Comparison of ENCODE assay signal across 24 mouse cellular contexts in genomic region chr9:67303038-67303437, GRCm38 (mm10).
DNase-seq lines count a peak whose midpoint lies in the region; ATAC-seq and TF ChIP-seq lines count a peak whose summit lies in the region.
"Had no signal": no experiment of that assay in that cellular context is flagged by ENCODE, and none has a peak within 500 bp of the region (broad histone marks: within the 10 kb centered on the region; RNA-seq: fewer than 3 reads in every experiment).

No protein-coding gene starts in this region.

- H3K27me3 ChIP-seq in intestine, postnatal 0 days (replicated peaks; ENCODE audit: control insufficient read depth, insufficient read depth, low read length), result no peaks in the 10 kb centered on the region
- H3K27me3 ChIP-seq in intestine, embryonic 15.5 days (replicated peaks), result no peaks in the 10 kb centered on the region
- no peaks in the 10 kb centered on the region for H3K27me3 ChIP-seq in liver, postnatal 0 days (ENCODE audit: insufficient read depth, low read length)
- no peaks in the 10 kb centered on the region for H3K27me3 ChIP-seq in CH12.LX (replicated peaks)
- H3K27me3 ChIP-seq: embryonic facial prominence, embryonic 15.5 days; heart, embryonic 15.5 days; hindbrain, embryonic 12.5 days; Patski had no signal

- H3K4me2 ChIP-seq in intestine, postnatal 0 days (replicated peaks; ENCODE audit: low read depth), result no peak overlapping the region
- no peak overlapping the region for H3K4me2 ChIP-seq in intestine, embryonic 15.5 days (replicated peaks)
- H3K4me2 ChIP-seq in liver, postnatal 0 days (ENCODE audit: low read depth, low read length), result no peak overlapping the region
- H3K4me2 ChIP-seq in CH12.LX (ENCODE audit: insufficient read depth, low read depth, poor library complexity, severe bottlenecking), result no peak overlapping the region
- H3K4me2 ChIP-seq: embryonic facial prominence, embryonic 15.5 days; heart, embryonic 15.5 days; hindbrain, embryonic 12.5 days had no signal

- H3K4me3 ChIP-seq in intestine, postnatal 0 days (ENCODE audit: low read depth, low read length), result no peak overlapping the region
- H3K4me3 ChIP-seq in intestine, embryonic 15.5 days (replicated peaks), result no peak overlapping the region
- no peak overlapping the region for H3K4me3 ChIP-seq in liver, postnatal 0 days (ENCODE audit: low read depth, low read length)
- no peak overlapping the region for H3K4me3 ChIP-seq in CH12.LX (replicated peaks in 1 of 3; ENCODE audit: low read depth in 2 of 3, low read length in 2 of 3, poor library complexity in 1 of 3)
- H3K4me3 ChIP-seq: embryonic facial prominence, embryonic 15.5 days; erythroblast, embryonic 14.5 days; forebrain, embryonic 10.5 days; gastrocnemius, adult 2 months; heart, embryonic 10.5 days; heart, embryonic 15.5 days; hindbrain, embryonic 12.5 days had no signal

- peaks cover 10% of the 10 kb centered on the region; the same call in 1 of the 2 replicates for H3K36me3 ChIP-seq in intestine, postnatal 0 days (ENCODE audit: control insufficient read depth, insufficient read depth)
- no peaks in the 10 kb centered on the region for H3K36me3 ChIP-seq in intestine, embryonic 15.5 days
- H3K36me3 ChIP-seq in liver, postnatal 0 days (replicated peaks; ENCODE audit: insufficient read depth, low read length), result no peaks in the 10 kb centered on the region
- peaks cover 0 to 3% of the 10 kb centered on the region in 2 experiments for H3K36me3 ChIP-seq in CH12.LX (replicated peaks in 1 of 2; ENCODE audit: control insufficient read depth in 1 of 2, insufficient read depth in 1 of 2, low read length in 1 of 2)
- H3K36me3 ChIP-seq: hindbrain, embryonic 12.5 days had no signal

- no peak; the same call in none of the 2 replicates for TF ChIP-seq RAD21 in CH12.LX (IDR thresholded peaks at IDR 0.05; ENCODE audit: low read depth, low read length)

- in situ Hi-C loops in CH12.LX (cut with MboI; ENCODE audit: low pct_ligation_motif_present, low pct_unique_long_range_greater_than_20kb, low sequenced_read_pairs), result no loop called here

- H3K79me2 ChIP-seq in CH12.LX (replicated peaks; ENCODE audit: control insufficient read depth, extremely low read depth, insufficient read depth, poor library complexity, severe bottlenecking), result no peaks in the 10 kb centered on the region

- dilution Hi-C loops in CH12.LX (cut with MboI; ENCODE audit: extremely low pct_ligation_motif_present, extremely low pct_unique_long_range_greater_than_20kb, low sequenced_read_pairs), result no loop called here

- no peaks in the 10 kb centered on the region for H3K4me1 ChIP-seq in intestine, postnatal 0 days (replicated peaks; ENCODE audit: control insufficient read depth, insufficient read depth, low read length)
- no peaks in the 10 kb centered on the region for H3K4me1 ChIP-seq in intestine, embryonic 15.5 days (replicated peaks)
- peaks cover 3% of the 10 kb centered on the region; the same call in 1 of the 2 replicates for H3K4me1 ChIP-seq in liver, postnatal 0 days (ENCODE audit: insufficient read depth)
- peaks cover 4 to 13% of the 10 kb centered on the region in 2 experiments for H3K4me1 ChIP-seq in CH12.LX (ENCODE audit: control insufficient read depth in 1 of 2, insufficient read depth in 2 of 2)
- H3K4me1 ChIP-seq: heart, embryonic 10.5 days; heart, embryonic 15.5 days; hindbrain, embryonic 12.5 days had no signal

- DNase-seq in liver, postnatal 0 days, result no peak
- DNase-seq in liver, result no peak
- DNase-seq in A20 (ENCODE audit: low read depth, low spot score), result peak; percentile 70
- peak; percentile 23 for DNase-seq in CH12.LX (ENCODE audit: extremely low read depth)
- no peak for DNase-seq in yolk sac, embryonic 10.5 days (ENCODE audit: low spot score)
- no peak for DNase-seq in embryo, embryonic 9.5 days (ENCODE audit: extremely low spot score)
- DNase-seq: adrenal gland, adult 2 months; B cell, adult 2 months; gastrocnemius, adult 2 months; gastrocnemius, postnatal 25 days; heart, postnatal 4 days had no signal

- ATAC-seq in intestine, postnatal 0 days, result no peak
- ATAC-seq in intestine, embryonic 15.5 days, result no peak
- no peak for ATAC-seq in liver, postnatal 0 days
- ATAC-seq: activated CD4-positive, CD25-positive, alpha-beta regulatory T cell, adult 4 months; CD4-positive, CD25-positive, alpha-beta regulatory T cell, adult 4 months; forebrain, embryonic 14.5 days; hindbrain, embryonic 16.5 days; Patski had no signal

- no peaks in the 10 kb centered on the region for H3K9me3 ChIP-seq in intestine, postnatal 0 days (ENCODE audit: control insufficient read depth)
- no peaks in the 10 kb centered on the region for H3K9me3 ChIP-seq in intestine, embryonic 15.5 days
- no peaks in the 10 kb centered on the region for H3K9me3 ChIP-seq in liver, postnatal 0 days (ENCODE audit: low read length)
- no peaks in the 10 kb centered on the region for H3K9me3 ChIP-seq in CH12.LX (replicated peaks; ENCODE audit: low read length)
- H3K9me3 ChIP-seq: embryonic facial prominence, embryonic 15.5 days; forebrain, embryonic 10.5 days; heart, embryonic 10.5 days; heart, embryonic 15.5 days; hindbrain, embryonic 12.5 days had no signal

- no peak for TF ChIP-seq POLR2A in CH12.LX (IDR thresholded peaks at IDR 0.05; ENCODE audit: low read depth, low read length)

- H3K27ac ChIP-seq in intestine, postnatal 0 days (ENCODE audit: low read depth, low read length), result no peak overlapping the region
- H3K27ac ChIP-seq in intestine, embryonic 15.5 days, result no peak overlapping the region
- H3K27ac ChIP-seq in liver, postnatal 0 days (ENCODE audit: low read depth), result no peak overlapping the region
- H3K27ac ChIP-seq in CH12.LX (ENCODE audit: insufficient read depth, low read depth), result no peak overlapping the region
- H3K27ac ChIP-seq: embryonic facial prominence, embryonic 15.5 days; forebrain, embryonic 10.5 days; gastrocnemius, adult 2 months; heart, embryonic 10.5 days; heart, embryonic 15.5 days; hindbrain, embryonic 12.5 days had no signal

- TF ChIP-seq CTCF in intestine, postnatal 0 days (IDR thresholded peaks at IDR 0.05; ENCODE audit: low read depth), result peak; percentile 45
- peak; percentile 17; the same call in 1 of the 2 replicates for TF ChIP-seq CTCF in liver, postnatal 0 days (IDR thresholded peaks at IDR 0.05; ENCODE audit: low read depth)
- peak; percentile 15 to 47; a peak in 2 of 4 replicates for TF ChIP-seq CTCF in CH12.LX (conservative IDR thresholded peaks at IDR 0.05 in 1 of 2, IDR thresholded peaks at IDR 0.05 in 1 of 2; ENCODE audit: low read depth in 2 of 2, low read length in 2 of 2)

- no peak for TF ChIP-seq EP300 in liver, postnatal 0 days (IDR thresholded peaks at IDR 0.05; ENCODE audit: low read depth)
- no peak for TF ChIP-seq EP300 in CH12.LX (IDR thresholded peaks at IDR 0.05; ENCODE audit: low read length)

- no peak overlapping the region for H3K9ac ChIP-seq in intestine, postnatal 0 days (ENCODE audit: low read depth, low read length)
- no peak overlapping the region for H3K9ac ChIP-seq in intestine, embryonic 15.5 days
- H3K9ac ChIP-seq in liver, postnatal 0 days (replicated peaks), result no peak overlapping the region
- H3K9ac ChIP-seq in CH12.LX (ENCODE audit: insufficient read depth, low read depth), result no peak overlapping the region
- H3K9ac ChIP-seq: embryonic facial prominence, embryonic 15.5 days; heart, embryonic 15.5 days; hindbrain, embryonic 12.5 days had no signal

TF ChIP-seq in CH12.LX, 34 proteins besides CTCF, POLR2A, EP300 and RAD21:
- TF ChIP-seq SMC3 (IDR thresholded peaks at IDR 0.05; ENCODE audit: low read depth, low read length), result peak; percentile 31
- no peak for TF ChIP-seq BHLHE40 (IDR thresholded peaks at IDR 0.05; ENCODE audit: low read depth, low read length)
TF ChIP-seq in CH12.LX: peak in this region for 1.

Comparison
In these comparisons a context has a peak if more than half of its experiments do, and no peak if none do; other contexts are left out.
1. DNase-seq: peak in A20 (single experiment) and CH12.LX (single experiment); none in liver, postnatal 0 days (single experiment), liver (single experiment), yolk sac, embryonic 10.5 days (single experiment) and embryo, embryonic 9.5 days (single experiment).
2. Peak in every context shown above with its lines, with median percentiles within 50 percentile points of each other: CTCF ChIP-seq.